Comparison of ENCODE assay signal across 8 mouse cellular contexts in the genomic region with DNA sequence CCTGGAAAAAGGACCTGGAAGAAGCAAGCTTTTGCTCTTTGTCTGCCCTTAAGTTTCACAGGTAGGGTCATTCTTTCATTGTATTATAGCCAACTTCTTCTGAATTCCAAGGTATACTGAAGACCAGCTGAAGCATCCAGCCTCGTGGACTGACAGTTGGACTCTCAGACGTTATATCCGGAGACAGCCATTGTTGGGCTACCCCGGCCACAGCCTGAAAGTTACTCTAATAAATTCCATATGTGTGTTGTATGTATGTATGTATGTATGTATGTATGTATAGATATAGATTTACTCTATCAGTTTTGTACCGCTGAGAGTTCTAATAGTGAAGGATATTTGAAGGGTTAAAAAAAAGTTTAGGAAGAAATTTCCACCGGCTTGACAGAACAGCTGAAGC. TPM values are rescaled to one million over a fixed set of nuclear protein-coding genes. Genes with fewer than 3 reads are reported as not detected.
DNase-seq lines count a peak whose midpoint lies in the region; ATAC-seq lines count a peak whose summit lies in the region.

No protein-coding gene starts in this region.

- H3K4me2 ChIP-seq in kidney, embryonic 15.5 days: peak overlapping the region; percentile 86
- H3K4me2 ChIP-seq in embryonic facial prominence, embryonic 12.5 days (replicated peaks): peak overlapping the region; percentile 87
- H3K4me2 ChIP-seq in intestine, embryonic 15.5 days (replicated peaks): peak overlapping the region; percentile 86

- no peaks in the 10 kb centered on the region for H3K27me3 ChIP-seq in kidney, embryonic 15.5 days
- no peaks in the 10 kb centered on the region for H3K27me3 ChIP-seq in embryonic facial prominence, embryonic 12.5 days
- no peaks in the 10 kb centered on the region for H3K27me3 ChIP-seq in intestine, embryonic 15.5 days (replicated peaks)

- no peaks in the 10 kb centered on the region for H3K9me3 ChIP-seq in kidney, embryonic 15.5 days (replicated peaks)
- no peaks in the 10 kb centered on the region for H3K9me3 ChIP-seq in embryonic facial prominence, embryonic 12.5 days
- no peaks in the 10 kb centered on the region for H3K9me3 ChIP-seq in intestine, embryonic 15.5 days

- 7% methylated on average over 6 of the region's 6 CpGs for WGBS in kidney, embryonic 15.5 days
- 4% methylated on average over 6 of the region's 6 CpGs for WGBS in embryonic facial prominence, embryonic 12.5 days
- WGBS in intestine, embryonic 15.5 days: 8% methylated on average over 6 of the region's 6 CpGs

- peak overlapping the region; percentile 98 for H3K4me3 ChIP-seq in kidney, embryonic 15.5 days (replicated peaks)
- H3K4me3 ChIP-seq in embryonic facial prominence, embryonic 12.5 days: peak overlapping the region; percentile 84
- H3K4me3 ChIP-seq in intestine, embryonic 15.5 days (replicated peaks): peak overlapping the region; percentile 93

- peak overlapping the region; percentile 94 for H3K9ac ChIP-seq in kidney, embryonic 15.5 days
- no peak overlapping the region; the same call in none of the 2 replicates for H3K9ac ChIP-seq in embryonic facial prominence, embryonic 12.5 days
- H3K9ac ChIP-seq in intestine, embryonic 15.5 days: peak overlapping the region; percentile 31

- H3K36me3 ChIP-seq in kidney, embryonic 15.5 days: peaks cover 9% of the 10 kb centered on the region; the same call in 1 of the 2 replicates
- H3K36me3 ChIP-seq in embryonic facial prominence, embryonic 12.5 days: peaks cover 4% of the 10 kb centered on the region; the same call in 1 of the 2 replicates
- H3K36me3 ChIP-seq in intestine, embryonic 15.5 days: no peaks in the 10 kb centered on the region

- peaks cover 20% of the 10 kb centered on the region for H3K4me1 ChIP-seq in kidney, embryonic 15.5 days
- H3K4me1 ChIP-seq in embryonic facial prominence, embryonic 12.5 days: peaks cover 18% of the 10 kb centered on the region
- H3K4me1 ChIP-seq in intestine, embryonic 15.5 days (replicated peaks): peaks cover 15% of the 10 kb centered on the region

- no peak for ATAC-seq in kidney, embryonic 15.5 days (replicated peaks; ENCODE audit: low FRiP score)
- ATAC-seq in embryonic facial prominence, embryonic 12.5 days (ENCODE audit: insufficient number of reproducible peaks, insufficient read depth, low FRiP score, low TSS enrichment): no peak
- ATAC-seq in intestine, embryonic 15.5 days: no peak

- peak overlapping the region; percentile 93 for H3K27ac ChIP-seq in kidney, embryonic 15.5 days
- H3K27ac ChIP-seq in embryonic facial prominence, embryonic 12.5 days: peak overlapping the region; percentile 91
- H3K27ac ChIP-seq in intestine, embryonic 15.5 days: 0 out of 2 replicates have a peak overlapping the region, but pooled peaks have one; percentile 48

- no peak for DNase-seq in kidney, postnatal 36 days
- DNase-seq in neural tube, embryonic 10.5 days (ENCODE audit: extremely low spot score, low spot score): peak; percentile 30
- DNase-seq in right cerebral cortex, adult 18-20 months: no peak
- no peak for DNase-seq in right cerebral cortex, postnatal 4 days
- no peak for DNase-seq in embryo, embryonic 10.5 days (ENCODE audit: low spot score)

RNA-seq across cellular contexts. Expression of a gene that starts 0.6 kb away (rescaled TPM):
- polyA plus RNA-seq in kidney, embryonic 15.5 days (2015; fragmentation: Nextera tagmentation; extraction: Ambion mirVana): 15.4 and 16.9 TPM in 2 replicates
- 23.5 and 23.9 TPM in 2 replicates for polyA plus RNA-seq in embryonic facial prominence, embryonic 12.5 days (2016; fragmentation: Nextera tagmentation; extraction: Ambion mirVana)
- 10.2 and 11.9 TPM in 2 replicates for polyA plus RNA-seq in intestine, embryonic 15.5 days (2015; fragmentation: Nextera tagmentation; extraction: Ambion mirVana)
